Mouse (Mus musculus): Measurements from ENCODE around the gene Pcdh7.

The Pcdh7 gene

GRCm38 (mm10) chr5:57797951-57798670 is 80.3 kb downstream of the Pcdh7 start:
- DNase-seq (ENCODE audit: low spot score): no peak

- DNase-seq (ENCODE audit: low spot score): no peak
Measured at GRCm38 (mm10) chr5:57803108-57803507, 85.3 kb downstream of the Pcdh7 start.

GRCm38 (mm10) chr5:57803890-57804289 is 86.1 kb downstream of the Pcdh7 start:
- no peak for DNase-seq (ENCODE audit: low spot score)

- DNase-seq (ENCODE audit: low spot score): peak; percentile 4
Measured at GRCm38 (mm10) chr5:57807350-57807749, 89.6 kb downstream of the Pcdh7 start.

- no peak for DNase-seq (ENCODE audit: low spot score)
Measured at GRCm38 (mm10) chr5:57810641-57811040, 92.9 kb downstream of the Pcdh7 start.

GRCm38 (mm10) chr5:57815964-57816589 is 98.3 kb downstream of the Pcdh7 start:
- DNase-seq (ENCODE audit: low spot score): no peak

DNA sequence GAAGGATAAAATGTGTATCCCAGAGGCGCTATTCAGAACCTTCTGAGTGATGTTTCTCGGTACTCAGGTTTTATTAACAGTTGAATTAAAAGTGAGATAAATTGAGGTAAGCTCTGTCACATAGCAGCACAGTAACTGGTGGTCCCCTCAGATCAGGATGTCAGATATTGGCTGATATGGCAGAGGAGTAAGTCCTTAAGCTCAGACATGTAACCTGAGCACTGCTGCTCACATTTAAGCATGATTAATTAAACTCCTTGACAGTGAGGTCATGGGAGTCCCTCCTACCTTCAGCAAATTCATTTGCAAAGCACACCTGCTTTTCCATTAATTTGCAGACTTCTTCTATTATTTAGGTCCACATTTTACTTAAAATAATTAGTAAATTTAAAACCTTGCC is 102.0 kb downstream of the Pcdh7 start:
- no peak for DNase-seq (ENCODE audit: low spot score)

- no peak for DNase-seq (ENCODE audit: low spot score)
Measured at GRCm38 (mm10) chr5:57821099-57821498, 103.3 kb downstream of the Pcdh7 start.

DNA sequence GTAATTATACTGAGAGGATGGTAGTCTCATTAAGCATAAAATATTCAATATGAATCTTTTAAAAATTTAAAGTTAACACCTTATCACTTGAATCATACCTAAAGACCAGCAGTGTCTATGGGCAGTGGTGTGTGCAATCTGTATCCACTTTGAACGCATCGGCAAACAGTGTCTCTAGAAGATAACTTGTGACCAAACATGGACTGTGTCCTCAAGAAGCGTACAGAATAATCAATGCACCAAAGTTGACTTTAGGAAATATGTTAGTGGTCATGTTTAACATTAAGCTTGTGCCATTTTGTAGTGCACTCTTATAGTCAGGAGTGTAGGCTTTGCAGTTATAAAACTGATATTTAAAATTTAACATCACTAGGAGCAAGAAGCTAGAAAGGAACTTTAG is 110.7 kb downstream of the Pcdh7 start:
- no peak for DNase-seq (ENCODE audit: low spot score)

DNA sequence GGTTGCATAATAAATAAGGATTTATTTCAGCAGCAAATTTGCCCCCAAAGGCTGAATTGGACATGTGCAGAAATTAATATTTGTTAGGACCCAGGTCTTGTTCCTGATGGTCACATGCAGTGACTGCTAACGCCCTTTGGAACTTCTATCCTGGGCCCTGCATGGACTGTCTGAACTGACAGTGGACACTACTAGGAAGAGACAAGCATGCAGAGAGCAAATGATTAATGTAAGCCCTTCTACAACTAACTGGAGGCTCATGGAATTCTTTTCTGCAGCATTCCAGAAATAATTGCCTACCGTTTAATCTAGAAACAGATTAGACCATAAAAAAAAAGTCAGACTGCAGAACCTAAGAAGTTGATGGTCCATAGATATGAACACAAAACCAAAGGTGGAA is 119.4 kb downstream of the Pcdh7 start:
- DNase-seq (ENCODE audit: low spot score): no peak

DNA sequence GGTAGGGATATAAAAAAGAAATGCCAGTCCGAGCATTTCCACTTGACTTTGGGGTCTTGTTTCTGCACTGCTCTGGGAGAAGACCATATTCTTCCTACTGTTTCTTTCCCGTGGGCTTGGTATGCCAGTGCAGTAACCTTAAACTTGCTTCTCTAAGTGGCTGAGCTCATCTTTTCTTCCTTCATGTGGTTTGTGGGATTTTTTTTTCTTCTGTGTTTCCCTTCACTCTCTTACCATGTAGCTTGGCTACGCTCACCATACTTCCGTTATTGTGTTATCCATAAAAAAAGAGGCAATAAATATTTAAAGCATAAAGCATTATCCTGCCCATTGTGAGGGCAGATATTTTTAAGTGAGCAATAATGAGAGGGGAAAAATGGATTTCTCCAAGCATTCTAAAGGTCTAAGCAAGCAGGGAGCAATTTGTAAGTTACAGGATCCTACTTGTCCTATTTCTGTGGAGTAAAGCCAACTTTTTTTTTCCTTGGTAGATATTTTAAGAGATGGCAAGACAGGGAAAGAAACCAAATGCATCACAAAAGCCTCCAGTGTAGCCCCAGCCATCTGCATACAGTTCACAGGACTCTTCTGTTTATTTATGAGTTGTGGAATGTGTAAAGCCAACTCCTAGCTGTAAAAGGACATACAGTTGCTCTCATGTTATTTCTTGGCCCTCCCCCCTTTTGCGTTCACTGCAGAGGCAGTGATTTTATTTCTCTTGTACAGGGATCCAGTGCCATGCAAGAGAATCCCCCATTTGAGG is 123.8 kb downstream of the Pcdh7 start:
- DNase-seq (ENCODE audit: low spot score): no peak

DNA sequence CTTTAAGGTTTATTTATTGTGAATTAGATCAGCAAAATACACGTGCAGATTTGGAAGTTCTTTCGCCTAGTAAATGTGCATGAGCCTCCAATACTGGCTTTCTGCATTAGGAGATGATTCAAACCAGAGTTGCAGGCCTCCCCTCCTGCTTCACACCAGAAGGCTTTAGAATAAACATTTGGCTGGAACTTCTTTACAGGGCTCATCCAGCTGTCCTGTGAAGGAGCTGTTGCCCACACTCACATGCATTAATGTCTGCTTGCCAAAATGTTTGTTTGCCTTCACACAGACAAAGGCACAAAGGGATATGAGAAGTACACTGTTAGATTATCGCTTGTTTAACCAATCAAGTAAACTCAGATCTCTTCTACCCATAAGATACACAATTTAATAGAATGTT is 129.7 kb downstream of the Pcdh7 start:
- DNase-seq (ENCODE audit: low spot score): no peak

GRCm38 (mm10) chr5:57850111-57850510 is 132.3 kb downstream of the Pcdh7 start:
- no peak for DNase-seq (ENCODE audit: low spot score)

DNA sequence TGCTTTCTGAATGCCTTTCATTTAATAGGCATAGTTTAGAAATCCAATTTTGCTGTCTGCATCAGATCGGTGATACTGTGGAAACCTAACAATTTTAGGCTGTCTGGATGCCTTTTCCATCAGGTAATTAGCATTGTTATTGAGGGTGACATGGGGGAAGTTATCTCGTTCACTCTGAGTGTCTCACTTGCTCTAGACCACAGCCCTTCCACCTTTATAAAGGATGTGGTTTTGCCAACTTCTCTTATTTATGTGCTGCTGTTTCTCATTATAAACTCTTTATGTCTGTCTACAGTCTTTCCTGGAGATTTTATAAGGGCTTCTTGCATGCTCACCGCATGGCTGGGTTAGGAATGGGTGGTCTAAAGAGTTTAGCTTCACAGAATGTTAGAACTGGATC is 139.5 kb downstream of the Pcdh7 start:
- no peak for DNase-seq (ENCODE audit: low spot score)

- DNase-seq (ENCODE audit: low spot score): no peak
Measured at GRCm38 (mm10) chr5:57864254-57864653, 146.5 kb downstream of the Pcdh7 start.

DNA sequence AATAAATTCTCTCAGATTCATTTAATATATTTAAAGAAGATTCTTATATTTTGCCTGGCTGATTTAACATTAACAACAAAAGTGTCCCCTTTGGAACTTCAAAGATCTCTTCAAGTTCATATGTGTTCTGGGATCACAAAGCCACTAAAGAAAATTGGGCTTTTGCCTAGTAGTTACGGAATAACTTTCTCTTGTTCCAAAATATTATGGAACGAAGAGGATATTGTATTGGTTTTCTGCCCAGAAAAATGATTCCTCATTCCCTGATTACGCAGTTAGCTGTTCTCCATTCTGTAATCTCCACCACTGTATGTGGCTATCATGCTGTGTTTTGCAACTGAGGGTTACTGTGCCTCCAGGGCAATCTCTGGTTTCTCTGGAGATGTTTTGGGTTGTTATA is 147.5 kb downstream of the Pcdh7 start:
- DNase-seq (ENCODE audit: low spot score): no peak

GRCm38 (mm10) chr5:57866097-57866496 is 148.3 kb downstream of the Pcdh7 start:
- no peak for DNase-seq (ENCODE audit: low spot score)

GRCm38 (mm10) chr5:57867906-57868305 is 150.1 kb downstream of the Pcdh7 start:
- no peak for DNase-seq (ENCODE audit: low spot score)

DNA sequence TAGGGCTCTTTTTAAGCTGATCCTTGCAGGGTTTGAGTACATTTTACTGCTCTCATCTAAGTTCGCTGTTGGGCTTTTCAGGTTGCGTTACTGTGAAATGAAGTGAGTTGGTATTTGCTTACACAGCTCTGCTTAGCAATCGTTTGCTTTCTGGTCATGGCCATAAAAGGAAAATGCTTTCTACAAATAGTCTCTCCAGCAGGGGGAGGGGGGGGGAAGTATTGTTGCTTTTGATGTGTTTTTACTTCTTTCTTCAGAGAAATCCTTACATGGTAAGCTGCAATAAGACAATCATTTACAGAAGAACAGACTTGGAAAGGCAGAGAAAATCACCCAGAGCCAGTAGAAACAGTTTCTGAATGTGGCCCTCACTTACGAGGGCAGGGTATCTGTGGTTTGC is 150.9 kb downstream of the Pcdh7 start:
- DNase-seq (ENCODE audit: low spot score): no peak

GRCm38 (mm10) chr5:57870727-57871126 is 153.0 kb downstream of the Pcdh7 start:
- no peak for DNase-seq (ENCODE audit: low spot score)

DNA sequence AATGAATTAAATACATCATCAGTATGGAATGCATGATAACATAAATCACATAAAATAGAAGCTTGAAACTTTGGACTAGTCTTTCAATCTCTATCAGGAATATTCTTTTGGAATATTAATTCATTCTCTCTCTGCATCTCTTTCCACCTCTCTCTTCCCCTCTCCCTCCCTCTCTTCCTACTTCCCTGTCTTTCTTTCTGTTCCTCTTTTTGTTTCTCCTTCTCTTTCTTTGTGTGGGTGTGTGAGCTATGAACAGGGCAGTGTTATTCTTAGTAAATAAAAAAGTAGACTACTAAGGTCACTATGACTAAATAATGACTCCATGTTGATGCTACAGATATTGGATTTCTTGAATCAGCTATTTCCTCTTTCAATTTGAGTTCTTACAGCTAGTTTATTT is 167.2 kb downstream of the Pcdh7 start:
- no peak for DNase-seq (ENCODE audit: low spot score)

DNA sequence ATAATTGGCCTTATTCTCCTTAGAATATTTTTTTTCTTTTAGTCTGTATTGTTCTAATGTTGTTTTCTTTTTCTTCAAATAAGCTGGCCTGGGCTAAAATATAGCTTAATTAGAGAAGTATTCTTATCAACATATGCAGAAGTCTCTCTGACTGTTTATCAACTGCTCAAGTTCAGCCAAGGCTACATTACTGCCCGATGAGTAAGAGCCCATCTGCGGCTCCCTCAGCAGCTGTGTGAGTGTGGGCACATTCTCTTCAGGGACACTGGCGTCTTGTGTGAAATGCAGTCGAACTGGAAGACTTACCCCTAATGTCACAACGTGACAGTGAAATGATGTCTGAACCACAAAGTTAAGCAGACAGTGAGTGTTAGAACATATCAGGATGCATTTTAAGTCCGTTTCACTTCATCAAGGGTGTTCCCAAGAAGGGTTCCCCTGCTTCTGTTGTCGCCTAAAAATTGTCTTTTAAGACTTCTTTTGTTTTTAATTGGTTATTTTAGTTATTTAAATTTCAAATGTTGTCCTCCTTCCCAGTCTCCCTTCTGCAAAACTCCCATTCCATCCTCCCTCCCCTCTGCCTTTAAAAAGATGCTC is 181.3 kb downstream of the Pcdh7 start:
- DNase-seq (ENCODE audit: low spot score): no peak

DNA sequence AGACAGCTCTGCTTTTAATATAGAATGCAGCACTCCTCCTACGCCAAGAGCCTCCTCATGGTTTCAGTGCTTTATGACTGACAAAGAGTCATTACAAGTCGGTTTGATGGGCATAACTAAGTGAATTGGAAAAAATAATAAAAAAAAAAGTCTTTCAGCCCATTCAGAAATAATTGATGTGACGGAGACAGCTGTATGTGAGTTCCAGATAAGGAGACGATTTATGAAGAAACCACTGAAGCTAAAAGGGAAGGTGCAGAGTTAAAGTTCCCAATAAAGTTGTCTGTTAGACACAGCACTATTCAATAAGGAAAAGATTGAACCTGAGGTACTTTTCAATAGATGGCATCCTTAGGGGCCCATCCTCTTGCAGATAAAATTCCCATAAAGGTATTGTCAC is 189.5 kb downstream of the Pcdh7 start:
- DNase-seq (ENCODE audit: low spot score): no peak
